Mouse (Mus musculus) neural tube, embryonic 12.5 days (tissue): ENCODE measurements at regions not wholly inside any gene's neighbourhood (a gene's known extent, or its start where the extent isn't known, plus 50 kb on each side); places are given as distances from the start of the nearest gene placed in this dataset.

Source experiments
- ATAC-seq: fragments of 200-750 bp; cut with Nextera tagmentation; 2 replicates; pipeline ENCODE4 v1.8.0; 2017; ENCODE audit warnings: low read depth, mild to moderate bottlenecking, moderate TSS enrichment, moderate library complexity; ENCODE audit not compliant: low FRiP score
- H3K27ac ChIP-seq: fragments of 300-500 bp; sonication (generic); 2 replicates; pipeline ENCODE4 v1.5.1; 2016
- H3K27me3 ChIP-seq: fragments of 300-500 bp; sonication (generic); replicated peaks from 2 replicates; pipeline ENCODE4 v1.6.1; 2016; ENCODE audit warnings: mild to moderate bottlenecking
- H3K36me3 ChIP-seq: fragments of 300-500 bp; sonication (generic); 2 replicates; pipeline ENCODE4 v1.6.1; 2016; ENCODE audit warnings: mild to moderate bottlenecking
- H3K4me1 ChIP-seq: fragments of 300-500 bp; sonication (generic); 2 replicates; pipeline ENCODE4 v1.6.1; 2016
- H3K4me2 ChIP-seq: fragments of 300-500 bp; sonication (generic); replicated peaks from 2 replicates; pipeline ENCODE4 v1.6.1; 2016; ENCODE audit warnings: mild to moderate bottlenecking
- H3K4me3 ChIP-seq: fragments of 300-500 bp; sonication (generic); 2 replicates; pipeline ENCODE4 v1.5.1; 2016
- H3K9ac ChIP-seq: fragments of 300-500 bp; sonication (generic); 2 replicates; pipeline ENCODE4 v1.6.1; 2016; ENCODE audit warnings: mild to moderate bottlenecking
- H3K9me3 ChIP-seq: fragments of 300-500 bp; sonication (generic); 2 replicates; pipeline ENCODE4 v1.6.1; 2016; ENCODE audit warnings: mild to moderate bottlenecking
- WGBS: fragments of 180-500 bp; shearing (Covaris S2); methylation state at CpG from one replicate; pipeline ENCODE4 v1.1.7; 2016; 5-methylcytosine and 5-hydroxymethylcytosine counted together

DNA sequence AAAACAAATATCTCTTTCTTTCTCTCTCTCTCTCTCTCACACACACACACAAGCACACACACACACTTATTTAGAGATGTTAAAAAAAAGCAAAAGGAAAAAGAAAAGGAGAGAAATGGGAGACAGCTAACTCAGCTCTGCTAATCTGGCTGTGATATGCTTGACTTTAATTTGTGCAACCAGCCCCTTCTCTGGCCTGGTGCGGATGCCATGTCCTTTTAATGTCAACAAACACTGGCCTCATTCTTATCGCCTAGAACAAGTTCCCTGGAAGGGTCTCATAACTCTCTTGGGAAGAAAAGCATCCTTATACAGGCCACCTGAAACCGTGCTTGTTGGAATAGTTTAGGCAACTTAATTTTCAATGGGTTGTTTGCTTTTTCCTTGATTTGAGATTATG is 368.7 kb downstream of the Mctp2 start:
- H3K4me3 ChIP-seq = no peak overlapping the region
- 0 out of 2 replicates have a peak, but pooled peaks cover 3% of the 10 kb centered on the region for H3K4me1 ChIP-seq
- H3K4me2 ChIP-seq = no peak overlapping the region
- H3K9me3 ChIP-seq = no peaks in the 10 kb centered on the region
- no peaks in the 10 kb centered on the region for H3K36me3 ChIP-seq
- H3K27ac ChIP-seq = no peak overlapping the region
- ATAC-seq = no peak
- no peak overlapping the region for H3K9ac ChIP-seq
- WGBS = 61% methylated on average over 3 of the region's 3 CpGs
- H3K27me3 ChIP-seq = no peaks in the 10 kb centered on the region

- no peak overlapping the region for H3K4me3 ChIP-seq
- no peak for ATAC-seq
- no peaks in the 10 kb centered on the region for H3K4me1 ChIP-seq
- H3K27ac ChIP-seq = no peak overlapping the region
- H3K27me3 ChIP-seq = no peaks in the 10 kb centered on the region
- no peak overlapping the region for H3K9ac ChIP-seq
- 79% methylated on average over 4 of the region's 4 CpGs for WGBS
- H3K36me3 ChIP-seq = no peaks in the 10 kb centered on the region
- H3K4me2 ChIP-seq = no peak overlapping the region
- H3K9me3 ChIP-seq = no peaks in the 10 kb centered on the region
These were observed 369.7 kb downstream of the Mctp2 start for GRCm38 (mm10) chr7:71936690-71937089.
